Mouse (Mus musculus) midbrain, embryonic 15.5 days (tissue): ENCODE measurements around the gene E2f6. TPM values are rescaled to one million over a fixed set of nuclear protein-coding genes. Genes with fewer than 3 reads are reported as not detected.

ENCODE experiments used
- ATAC-seq: fragments of 200-750 bp; cut with Nextera tagmentation; replicated peaks from 2 replicates; pipeline ENCODE4 v1.8.0; 2017; ENCODE audit warnings: moderate TSS enrichment
- H3K27ac ChIP-seq: fragments of 300-500 bp; sonication (generic); 2 replicates; pipeline ENCODE4 v1.5.1; 2015; ENCODE audit warnings: mild to moderate bottlenecking, inconsistent platforms
- H3K27me3 ChIP-seq: fragments of 300-500 bp; sonication (generic); replicated peaks from 2 replicates; pipeline ENCODE4 v1.6.1; 2015; ENCODE audit warnings: inconsistent platforms
- H3K36me3 ChIP-seq: fragments of 300-500 bp; sonication (generic); replicated peaks from 2 replicates; pipeline ENCODE4 v1.6.1; 2015; ENCODE audit warnings: inconsistent platforms
- H3K4me1 ChIP-seq: fragments of 300-500 bp; sonication (generic); 2 replicates; pipeline ENCODE4 v1.6.1; 2015; ENCODE audit warnings: inconsistent platforms
- H3K4me2 ChIP-seq: fragments of 300-500 bp; sonication (generic); 2 replicates; pipeline ENCODE4 v1.6.1; 2015; ENCODE audit warnings: inconsistent platforms, mild to moderate bottlenecking, moderate library complexity
- H3K4me3 ChIP-seq: fragments of 300-500 bp; sonication (generic); 2 replicates; pipeline ENCODE4 v1.5.1; 2015; ENCODE audit warnings: mild to moderate bottlenecking, inconsistent platforms
- H3K9ac ChIP-seq: fragments of 300-500 bp; sonication (generic); 2 replicates; pipeline ENCODE4 v1.6.1; 2015; ENCODE audit warnings: mild to moderate bottlenecking, inconsistent platforms
- H3K9me3 ChIP-seq: fragments of 300-500 bp; sonication (generic); 2 replicates; pipeline ENCODE4 v1.6.1; 2016; ENCODE audit warnings: inconsistent platforms
- WGBS: fragments of 180-500 bp; shearing (Covaris S2); methylation state at CpG from one replicate; pipeline ENCODE4 v1.1.7; 2015; ENCODE audit warnings: mixed read lengths; 5-methylcytosine and 5-hydroxymethylcytosine counted together
- polyA plus RNA-seq: library from polyadenylated mRNA; unstranded; fragments of >200 nt; fragmentation: Nextera tagmentation; extraction: Ambion mirVana; gene quantifications from 2 replicates; pipeline ENCODE4 v1.2.1, GENCODE M21; 2015

The E2f6 gene
- polyA plus RNA-seq, 1 experiment from 2014 or later, result 29.8 TPM

GRCm38 (mm10) chr12:16836188-16836587 is 25.4 kb downstream of the E2f6 start:
- Histone ChIP-seq H3K4me1 (no peaks in the 10 kb centered on the region), H3K9ac (no peak overlapping the region), H3K27ac (no peak overlapping the region), H3K36me3 (no peaks in the 10 kb centered on the region), H3K4me2 (no peak overlapping the region), H3K27me3 (no peaks in the 10 kb centered on the region), H3K9me3 (no peaks in the 10 kb centered on the region), H3K4me3 (no peak overlapping the region)
- WGBS, result 74% methylated on average over 9 of the region's 9 CpGs
- ATAC-seq, result no peak

- no peaks in the 10 kb centered on the region for H3K36me3 ChIP-seq
- H3K9me3 ChIP-seq, result no peaks in the 10 kb centered on the region
- no peak overlapping the region for H3K9ac ChIP-seq
- H3K4me3 ChIP-seq, result no peak overlapping the region
- no peak for ATAC-seq
- no peak overlapping the region for H3K27ac ChIP-seq
- no peak overlapping the region for H3K4me2 ChIP-seq
- no peaks in the 10 kb centered on the region for H3K27me3 ChIP-seq
- WGBS, result 92% methylated on average over 4 of the region's 4 CpGs
- no peaks in the 10 kb centered on the region for H3K4me1 ChIP-seq
These were observed 27.0 kb downstream of the E2f6 start for GRCm38 (mm10) chr12:16837766-16838165.

- 80% methylated on average over 8 of the region's 8 CpGs for WGBS
- H3K27me3 ChIP-seq, result no peaks in the 10 kb centered on the region
- H3K4me1 ChIP-seq, result no peaks in the 10 kb centered on the region; the same call in 1 of the 2 replicates
- no peaks in the 10 kb centered on the region for H3K9me3 ChIP-seq
- H3K9ac ChIP-seq, result no peak overlapping the region
- H3K27ac ChIP-seq, result no peak overlapping the region
- ATAC-seq, result no peak
- no peak overlapping the region for H3K4me3 ChIP-seq
- no peaks in the 10 kb centered on the region for H3K36me3 ChIP-seq
- H3K4me2 ChIP-seq, result no peak overlapping the region
These were observed 30.3 kb downstream of the E2f6 start for GRCm38 (mm10) chr12:16840842-16841782.

- Histone ChIP-seq H3K9ac (no peak overlapping the region), H3K4me3 (no peak overlapping the region), H3K27ac (no peak overlapping the region), H3K36me3 (no peaks in the 10 kb centered on the region), H3K27me3 (no peaks in the 10 kb centered on the region), H3K4me1 (no peaks in the 10 kb centered on the region; the same call in 1 of the 2 replicates), H3K9me3 (no peaks in the 10 kb centered on the region), H3K4me2 (no peak overlapping the region)
- ATAC-seq, result peak; percentile 76; the same call in 1 of the 2 replicates
- WGBS, result 63% methylated on average over 14 of the region's 14 CpGs
These were observed 34.1 kb downstream of the E2f6 start for GRCm38 (mm10) chr12:16844623-16845592.

- 90% methylated on average over 4 of the region's 4 CpGs for WGBS
- H3K9ac ChIP-seq, result no peak overlapping the region
- no peak overlapping the region for H3K4me3 ChIP-seq
- H3K36me3 ChIP-seq, result no peaks in the 10 kb centered on the region
- H3K4me2 ChIP-seq, result no peak overlapping the region
- H3K4me1 ChIP-seq, result no peaks in the 10 kb centered on the region; the same call in 1 of the 2 replicates
- H3K9me3 ChIP-seq, result no peaks in the 10 kb centered on the region
- no peak for ATAC-seq
- H3K27me3 ChIP-seq, result no peaks in the 10 kb centered on the region
- H3K27ac ChIP-seq, result no peak overlapping the region
These were observed 36.5 kb downstream of the E2f6 start for GRCm38 (mm10) chr12:16847204-16847792.

- Histone ChIP-seq H3K4me2 (no peak overlapping the region), H3K9ac (no peak overlapping the region), H3K4me3 (no peak overlapping the region), H3K36me3 (no peaks in the 10 kb centered on the region), H3K9me3 (no peaks in the 10 kb centered on the region), H3K27ac (no peak overlapping the region), H3K27me3 (no peaks in the 10 kb centered on the region), H3K4me1 (no peaks in the 10 kb centered on the region; the same call in 1 of the 2 replicates)
- 90% methylated on average over 2 of the region's 2 CpGs for WGBS
- no peak for ATAC-seq
These were observed 37.7 kb downstream of the E2f6 start for GRCm38 (mm10) chr12:16848501-16848900.

GRCm38 (mm10) chr12:16849821-16850220 is 39.1 kb downstream of the E2f6 start:
- no peaks in the 10 kb centered on the region; the same call in 1 of the 2 replicates for H3K4me1 ChIP-seq
- H3K9ac ChIP-seq, result no peak overlapping the region
- H3K4me3 ChIP-seq, result no peak overlapping the region
- 84% methylated on average over 2 of the region's 2 CpGs for WGBS
- no peak overlapping the region for H3K4me2 ChIP-seq
- H3K9me3 ChIP-seq, result no peaks in the 10 kb centered on the region
- ATAC-seq, result no peak
- H3K36me3 ChIP-seq, result no peaks in the 10 kb centered on the region
- H3K27ac ChIP-seq, result no peak overlapping the region
- H3K27me3 ChIP-seq, result no peaks in the 10 kb centered on the region

GRCm38 (mm10) chr12:16850431-16851375 is 39.9 kb downstream of the E2f6 start:
- 49% methylated on average over 16 of the region's 16 CpGs for WGBS
- Histone ChIP-seq H3K27me3 (no peaks in the 10 kb centered on the region), H3K4me3 (no peak overlapping the region), H3K9me3 (no peaks in the 10 kb centered on the region), H3K9ac (no peak overlapping the region), H3K27ac (no peak overlapping the region), H3K4me1 (peaks cover 7% of the 10 kb centered on the region), H3K36me3 (no peaks in the 10 kb centered on the region), H3K4me2 (no peak overlapping the region)
- no peak for ATAC-seq

GRCm38 (mm10) chr12:16853431-16854165 is 42.8 kb downstream of the E2f6 start:
- H3K4me2 ChIP-seq, result no peak overlapping the region
- ATAC-seq, result no peak
- 83% methylated on average over 11 of the region's 11 CpGs for WGBS

GRCm38 (mm10) chr12:16855632-16856305 is 45.0 kb downstream of the E2f6 start:
- Histone ChIP-seq H3K4me1 (peaks cover 21% of the 10 kb centered on the region), H3K4me2 (peak overlapping the region; percentile 40), H3K9me3 (0 out of 2 replicates have a peak, but pooled peaks cover 2% of the 10 kb centered on the region), H3K36me3 (no peaks in the 10 kb centered on the region), H3K27ac (peak overlapping the region; percentile 95), H3K4me3 (no peak overlapping the region), H3K27me3 (no peaks in the 10 kb centered on the region), H3K9ac (no peak overlapping the region)
- WGBS, result 4% methylated on average over 6 of the region's 6 CpGs
- ATAC-seq, result peak; percentile 98

More at GRCm38 (mm10) chr12:16853431-16854165, 42.8 kb downstream of the E2f6 start:
- no peaks in the 10 kb centered on the region for H3K36me3 ChIP-seq
- H3K27ac ChIP-seq, result no peak overlapping the region
- 0 out of 2 replicates have a peak, but pooled peaks cover 2% of the 10 kb centered on the region for H3K9me3 ChIP-seq
- H3K4me1 ChIP-seq, result peaks cover 21% of the 10 kb centered on the region
- no peak overlapping the region for H3K4me3 ChIP-seq
- no peak overlapping the region for H3K9ac ChIP-seq
- no peaks in the 10 kb centered on the region for H3K27me3 ChIP-seq
